Mouse (Mus musculus) erythroblast, adult 5-6 weeks (primary cell): ENCODE data around the gene Oit1. TPM values are rescaled to one million over a fixed set of nuclear protein-coding genes. Genes with fewer than 3 reads are reported as not detected.

Experiments used
- ATAC-seq: replicated peaks from 2 replicates; pipeline ENCODE4 v1.8.0; 2016; ENCODE audit warnings: moderate number of reproducible peaks, mild to moderate bottlenecking, moderate TSS enrichment, inconsistent platforms; ENCODE audit not compliant: poor library complexity, low FRiP score, severe bottlenecking
- total RNA-seq, 2 experiments: library from RNA; stranded (forward) in 1 of 2; stranded (reverse) in 1 of 2; fragments of 150-400 nt in 1 of 2; fragments of 200-764, 138-1000 nt in 1 of 2; gene quantifications; 2 replicates each; pipeline versions ENCODE4 v1.2.3 to v1.2.4; 2015 to 2017; ENCODE audit warnings: low replicate concordance in 2 of 2

The Oit1 gene
- total RNA-seq, 2 experiments from 2014 or later = not detected

DNA sequence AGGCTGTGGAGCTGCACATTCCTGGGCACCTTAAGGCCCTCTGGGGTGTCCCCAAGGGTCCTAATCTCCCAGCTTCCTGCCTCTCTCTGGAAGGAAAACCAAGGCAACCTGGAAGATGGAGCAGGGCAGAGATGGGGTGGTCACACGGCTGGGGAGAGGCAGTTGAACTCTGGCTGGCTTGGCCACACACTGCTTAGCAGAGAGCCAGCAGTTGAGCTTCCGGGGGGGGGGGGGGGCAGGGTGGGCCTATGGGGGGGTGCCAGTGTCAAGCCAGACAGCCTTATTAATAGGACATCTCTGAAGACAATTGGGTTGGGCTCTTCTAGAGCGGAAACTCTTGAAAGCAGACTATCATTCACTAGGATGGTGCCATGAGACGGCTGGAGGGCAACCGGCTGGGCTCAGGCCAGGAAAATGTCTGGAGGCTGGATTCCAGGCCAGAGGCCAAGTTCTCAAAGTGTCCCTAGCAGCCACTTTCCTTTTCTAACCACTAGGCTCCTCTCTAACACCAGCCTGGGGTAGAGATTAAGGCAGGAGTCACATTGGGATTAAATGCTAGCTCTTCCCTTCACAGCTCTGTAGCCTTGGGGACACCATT is 35.9 kb downstream of the Oit1 start:
- ATAC-seq = no peak

DNA sequence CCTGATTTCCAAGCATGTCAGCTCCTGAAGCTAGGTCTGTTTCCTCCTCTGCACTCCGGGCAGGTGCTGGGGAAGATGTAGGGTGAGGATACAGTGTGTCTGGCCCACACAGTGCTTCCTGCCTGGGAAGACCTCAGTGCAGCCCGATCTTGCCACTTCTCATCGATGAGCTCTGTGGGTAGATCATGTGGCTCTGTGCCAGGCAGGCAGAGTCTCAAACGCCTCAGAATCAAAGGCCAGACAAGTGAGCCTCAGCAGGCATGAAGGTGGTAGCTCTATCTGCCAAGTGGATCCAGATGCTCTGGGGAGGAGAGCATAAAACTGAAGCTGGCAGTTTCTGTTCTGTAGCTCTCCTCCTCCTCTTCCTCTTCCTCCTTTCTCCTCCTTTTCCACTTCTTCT is 38.3 kb downstream of the Oit1 start:
- no peak for ATAC-seq

DNA sequence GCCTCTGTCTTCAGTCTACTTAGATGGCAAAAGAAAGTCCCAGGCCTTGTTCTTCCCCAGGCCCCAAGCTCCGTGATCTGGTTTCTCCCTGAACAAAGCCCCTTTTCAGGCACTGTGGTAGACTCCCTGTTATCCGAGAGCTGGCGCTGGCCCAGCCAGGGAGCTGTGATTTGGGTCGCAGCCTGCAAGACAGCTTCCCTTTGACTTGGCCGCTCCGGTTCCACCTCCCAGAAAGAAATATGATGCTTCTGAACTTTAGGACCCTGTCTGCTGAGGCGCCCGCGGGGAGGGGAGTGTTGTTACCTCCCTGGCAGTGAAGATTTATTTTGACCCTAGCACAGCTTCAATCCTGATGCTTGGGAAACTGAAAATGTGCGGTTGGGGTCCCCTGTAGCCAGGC is 42.6 kb downstream of the Oit1 start:
- no peak for ATAC-seq

DNA sequence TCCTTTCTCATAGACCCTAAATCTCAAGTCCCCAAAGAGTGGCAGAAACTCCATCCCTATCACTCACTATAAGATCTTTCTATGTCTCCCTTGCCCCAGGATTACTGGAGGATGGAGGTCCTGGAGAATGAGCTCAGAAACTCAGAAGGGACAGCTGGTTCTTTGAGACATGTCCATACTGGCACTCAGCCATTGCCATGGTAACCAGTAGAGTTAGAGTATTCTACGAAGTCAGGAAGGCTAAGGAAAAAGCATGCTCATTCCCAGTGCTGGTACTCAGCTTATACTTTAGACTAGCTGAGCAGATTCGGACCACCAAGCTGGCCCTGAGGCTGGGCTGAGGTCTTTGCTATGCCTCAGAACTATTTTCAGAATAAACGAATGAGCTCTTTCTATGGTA is 44.0 kb downstream of the Oit1 start:
- no peak for ATAC-seq

DNA sequence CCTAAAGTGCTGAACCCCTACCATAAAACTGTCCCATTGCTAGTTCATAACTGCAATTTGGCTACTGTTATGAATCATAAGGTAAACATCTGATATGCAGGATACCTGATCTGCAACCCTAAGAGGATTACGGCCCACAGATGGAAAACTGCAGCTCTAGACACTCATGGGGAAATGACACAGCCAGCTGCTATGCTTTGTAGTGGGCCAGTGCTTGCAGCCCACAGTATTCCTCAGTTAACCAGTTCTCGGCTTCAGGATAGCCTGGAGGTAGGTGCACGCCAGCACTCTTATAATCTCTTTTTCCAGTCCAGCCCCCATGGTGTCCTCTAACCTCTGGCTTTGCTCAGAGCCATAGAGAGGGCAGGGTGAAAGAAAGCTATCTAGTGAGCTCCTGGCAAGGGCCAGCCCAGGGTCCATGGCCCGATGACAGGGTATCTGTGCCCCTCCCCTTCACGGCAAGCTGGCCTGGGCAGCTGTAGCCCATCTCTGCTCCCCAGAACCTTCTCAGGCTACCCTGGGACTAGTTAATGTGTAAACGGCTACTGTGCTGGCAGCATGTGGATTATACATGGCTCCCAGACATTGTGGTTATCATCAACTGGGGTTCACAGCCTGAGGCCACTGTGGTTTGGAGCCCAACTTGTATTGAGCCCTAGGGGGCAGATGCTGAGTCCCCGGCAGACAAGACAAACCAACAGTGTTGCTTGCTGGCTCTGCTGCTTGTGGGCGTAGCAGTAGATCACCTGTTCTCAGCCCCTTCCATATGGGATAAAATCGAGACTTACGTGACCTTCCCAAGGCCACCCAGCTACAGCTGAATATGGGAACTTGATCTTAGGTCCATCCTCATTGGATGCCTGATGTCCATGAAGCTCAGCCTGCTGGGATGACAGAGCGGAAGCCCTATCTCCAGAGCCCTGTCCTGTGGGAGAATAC is 46.0 kb downstream of the Oit1 start:
- no peak for ATAC-seq

DNA sequence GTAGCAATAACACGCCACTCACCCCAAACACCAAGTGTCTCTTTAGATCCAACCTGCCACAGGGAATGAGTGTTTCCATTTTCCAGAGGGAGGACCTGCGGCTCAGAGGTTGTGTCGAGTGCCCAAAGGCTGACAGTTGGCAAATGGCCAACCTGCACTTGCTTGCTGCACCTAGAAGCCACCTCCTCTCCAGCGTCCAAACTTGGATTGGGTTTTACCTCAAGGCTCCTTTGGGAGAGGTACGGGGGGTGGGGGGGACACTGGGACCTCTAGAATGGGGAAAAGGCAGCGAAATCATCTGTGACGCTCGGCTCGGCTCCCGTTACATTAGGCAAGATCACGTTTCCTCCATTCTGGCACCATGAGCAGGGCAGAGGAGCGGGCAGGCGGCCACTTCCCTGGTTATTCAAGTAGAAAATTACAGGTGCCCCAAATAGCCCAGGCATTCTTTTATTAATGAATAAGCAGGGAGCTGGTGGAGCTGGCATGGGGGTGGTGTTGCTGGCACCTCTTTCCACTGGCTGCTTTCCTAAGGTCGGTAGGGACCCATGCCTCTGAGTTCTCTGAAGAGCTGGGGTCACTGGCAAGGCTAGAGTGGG is 47.1 kb downstream of the Oit1 start:
- no peak for ATAC-seq

DNA sequence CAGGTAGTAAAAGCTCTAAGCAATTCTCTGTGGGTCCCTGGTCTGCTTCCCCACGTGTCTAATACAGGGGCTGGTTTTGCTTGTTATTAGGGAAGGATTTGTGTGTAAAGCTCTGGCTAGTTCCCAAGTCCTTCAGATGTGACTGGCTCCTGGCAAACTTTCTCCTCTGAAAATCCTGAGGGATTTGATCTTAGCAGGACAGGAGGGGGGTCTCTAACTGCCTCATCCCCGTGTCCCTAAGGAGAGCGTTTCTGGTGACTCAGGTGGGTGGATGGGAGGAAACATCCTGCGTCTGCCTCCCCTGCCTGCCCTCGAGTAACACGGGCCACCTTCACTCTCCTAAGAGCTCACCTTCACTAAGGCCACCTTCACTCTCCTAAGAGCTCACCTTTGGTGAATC is 48.2 kb downstream of the Oit1 start:
- no peak for ATAC-seq

DNA sequence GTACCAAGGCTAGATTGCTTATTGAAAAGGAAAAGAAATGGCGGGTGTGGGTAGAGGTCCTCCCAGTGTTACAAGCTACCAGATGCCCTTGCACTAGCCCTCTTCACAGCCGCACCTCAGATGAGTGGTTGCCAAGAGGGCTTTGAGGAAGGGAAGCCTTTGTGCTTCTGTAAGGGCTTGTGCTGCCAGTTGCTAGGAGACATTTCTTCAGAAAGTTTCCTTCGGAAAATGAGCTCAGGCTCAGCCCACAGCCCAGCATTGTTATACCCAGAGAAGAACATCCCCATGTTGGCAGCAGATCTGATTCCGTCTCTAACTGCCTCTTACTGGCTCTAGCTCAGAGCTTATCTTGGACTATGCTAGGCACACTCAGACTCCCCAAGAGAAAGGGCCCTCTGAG is 49.0 kb downstream of the Oit1 start:
- no peak for ATAC-seq

DNA sequence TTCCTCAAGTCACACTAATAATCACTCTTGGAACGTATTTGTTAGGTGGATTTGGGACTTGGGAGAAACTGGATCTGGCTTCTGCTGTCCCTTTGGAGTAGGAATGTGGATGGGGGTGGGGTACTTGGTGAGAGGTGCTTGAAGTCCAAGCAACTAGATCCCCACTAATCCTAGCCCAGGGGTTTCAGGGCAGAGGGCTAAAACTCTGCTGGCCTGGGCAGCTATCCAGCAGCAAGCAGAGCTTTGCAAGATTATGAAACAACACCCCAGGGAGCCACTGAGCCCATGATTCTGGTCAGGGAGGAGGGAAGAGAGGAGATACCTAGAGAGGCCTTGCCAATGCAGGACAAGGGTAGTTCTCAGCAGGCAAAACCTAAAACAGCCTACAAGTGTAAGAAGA is 51.2 kb downstream of the Oit1 start:
- no peak for ATAC-seq

DNA sequence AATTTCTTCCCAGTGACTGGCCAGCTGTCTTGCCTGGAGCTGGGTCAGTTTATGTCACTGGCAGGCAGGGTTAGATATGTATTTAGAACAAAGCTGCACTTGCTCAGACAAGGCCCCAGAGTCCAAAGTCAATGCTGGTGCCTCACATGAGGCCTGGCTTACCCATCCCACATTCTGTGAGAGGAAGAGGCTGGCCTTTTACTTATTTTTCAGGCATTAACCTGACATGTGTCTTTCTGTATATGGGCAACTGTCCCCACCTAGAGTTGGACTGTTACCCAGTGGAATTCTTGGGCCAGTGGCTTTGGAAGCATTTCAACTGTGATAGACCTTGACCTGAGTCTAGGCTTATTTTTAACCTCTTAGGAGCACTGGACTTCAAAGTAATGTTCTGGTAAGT is 51.6 kb downstream of the Oit1 start:
- ATAC-seq = no peak

DNA sequence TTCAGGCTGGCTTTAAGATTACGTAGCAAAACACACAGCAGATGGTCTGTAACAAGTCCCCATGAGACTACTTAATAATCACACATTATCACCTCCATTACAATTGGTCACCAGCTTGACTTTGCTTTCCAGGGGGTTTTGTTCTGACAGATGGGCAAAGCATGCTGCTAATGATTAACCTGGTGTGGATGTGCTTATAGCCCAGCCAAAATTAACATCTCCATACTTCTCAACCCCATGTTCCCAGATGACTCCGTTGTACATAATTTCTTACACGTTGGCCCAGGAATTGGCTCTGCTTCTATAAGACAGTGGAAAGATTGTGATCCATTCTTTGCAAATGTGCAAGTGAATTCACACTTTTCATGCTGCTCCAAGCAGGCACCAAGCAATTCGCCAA is 52.8 kb downstream of the Oit1 start:
- ATAC-seq = no peak

DNA sequence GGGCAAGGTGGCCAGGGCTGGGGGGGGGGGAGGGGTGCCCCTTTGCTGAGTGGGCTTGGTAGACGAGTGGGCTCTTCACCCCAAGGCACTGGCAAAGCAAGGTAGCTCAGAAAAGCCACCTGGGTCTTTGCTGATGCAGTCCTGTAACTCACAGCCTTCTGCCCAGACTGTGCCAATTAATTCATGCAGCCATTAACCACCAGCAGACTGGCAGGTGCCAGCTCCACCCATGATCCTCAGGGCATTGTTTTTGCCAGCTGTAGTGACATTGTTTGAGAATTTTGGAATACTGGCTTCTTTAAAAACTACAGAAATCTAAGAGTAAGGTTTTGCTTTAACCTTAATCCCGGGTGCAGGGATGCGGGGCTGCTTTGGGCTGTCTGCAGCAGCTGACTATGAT is 58.0 kb downstream of the Oit1 start:
- ATAC-seq = no peak

DNA sequence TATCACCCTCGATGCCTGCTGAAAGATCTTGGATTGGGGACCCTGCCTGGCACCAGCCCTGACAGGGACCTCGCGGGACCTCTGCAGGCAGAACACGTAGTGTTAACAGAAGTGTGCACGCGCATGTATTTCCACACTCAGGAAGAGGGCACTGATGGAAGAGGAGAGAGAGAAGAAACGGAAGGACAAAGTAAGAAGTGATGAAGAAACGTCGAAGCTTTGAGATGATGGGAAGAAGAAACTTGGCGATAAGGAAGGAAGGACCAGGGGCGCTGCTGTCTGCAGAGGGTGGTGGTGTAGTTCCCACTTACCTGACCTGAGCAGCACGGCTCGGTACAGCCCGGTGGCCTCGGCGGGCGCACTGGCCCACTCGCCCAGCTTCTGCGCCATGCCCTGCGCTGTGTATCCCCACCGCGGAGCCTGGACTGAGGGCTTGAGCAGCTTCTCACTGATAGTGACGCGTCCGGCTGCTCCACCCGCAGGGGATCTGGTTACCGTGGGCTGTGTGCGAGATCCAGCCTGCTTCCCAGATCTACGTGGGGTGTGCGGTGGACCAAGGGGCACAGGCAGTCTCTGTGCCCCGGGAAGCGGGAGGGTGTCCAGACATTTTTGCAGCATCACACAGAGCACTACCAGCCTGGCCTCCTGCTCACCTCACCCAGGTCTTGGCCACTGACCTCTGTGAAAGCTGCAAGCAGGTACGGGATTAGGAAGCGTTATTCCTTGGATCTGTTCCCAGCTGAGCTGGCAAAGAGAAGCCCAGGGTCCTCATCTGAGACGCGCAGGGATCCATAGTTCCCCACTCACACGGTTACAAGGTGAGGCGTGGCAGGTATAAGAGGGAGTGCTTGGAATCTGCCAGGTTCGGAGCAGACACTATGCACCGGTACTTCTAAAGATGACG is 61.1 kb downstream of the Oit1 start, which contains the start of gene Fam107a:
Fam107a (minus strand) TSS at position 830 of the 904 bp plus-strand sequence.
- no peak for ATAC-seq

DNA sequence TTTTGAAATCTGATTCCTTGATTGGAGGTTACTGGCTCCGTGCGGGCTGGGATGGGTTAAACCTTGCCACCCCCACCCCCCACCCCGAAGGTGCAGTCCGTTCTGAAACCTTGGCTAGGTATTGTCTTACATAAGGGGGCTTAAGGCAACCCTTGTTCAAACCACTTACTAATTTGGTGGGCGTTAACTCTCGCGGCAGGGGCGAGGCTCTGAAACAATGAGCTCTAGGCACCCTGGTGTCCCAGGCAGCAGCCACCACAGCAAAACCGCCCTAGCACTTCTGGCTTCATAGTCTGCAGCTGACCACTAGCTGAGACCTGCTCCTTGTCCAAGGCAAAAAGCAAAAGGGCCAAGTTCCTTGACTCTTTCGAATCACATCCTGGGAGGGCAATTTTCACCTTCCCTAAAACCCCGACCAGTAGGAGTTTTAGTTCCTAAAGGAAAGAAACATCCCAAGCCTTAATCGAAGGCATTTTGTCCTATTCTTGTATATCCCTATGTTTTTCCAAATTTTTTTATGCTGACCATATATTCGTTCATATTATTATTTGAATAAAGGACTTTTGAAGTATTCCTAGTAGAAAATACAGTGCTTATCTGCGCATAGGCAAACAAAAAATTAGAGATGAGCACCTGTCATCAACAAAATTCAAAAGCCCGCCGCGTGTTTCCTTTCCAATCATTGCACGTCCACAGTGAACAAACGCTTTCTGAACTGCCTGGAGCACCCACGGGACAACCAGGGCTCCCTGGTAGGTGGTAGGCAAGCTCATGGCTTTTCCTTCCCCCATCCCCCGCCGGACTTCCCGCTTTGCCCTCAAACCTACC is 62.0 kb downstream of the Oit1 start:
- ATAC-seq = no peak

DNA sequence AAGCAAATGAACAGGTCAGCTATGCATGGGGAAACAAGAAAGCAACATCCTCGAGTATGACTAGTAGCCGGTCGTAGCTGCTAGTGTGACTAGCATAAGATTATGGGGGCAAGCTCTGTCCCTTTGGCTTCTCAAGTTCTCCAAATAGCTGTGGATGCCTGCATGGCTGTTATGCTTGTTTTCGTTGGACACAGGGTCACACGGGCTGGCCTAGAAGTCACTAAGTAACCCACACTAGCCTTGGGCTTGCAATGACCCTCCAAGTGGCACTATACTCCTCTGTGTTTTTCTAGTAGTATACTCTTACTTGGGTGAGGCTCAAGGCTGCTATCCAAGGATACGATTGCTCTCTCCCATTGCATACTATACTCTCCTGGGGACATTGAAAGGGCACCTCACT is 63.4 kb downstream of the Oit1 start:
- ATAC-seq = no peak

DNA sequence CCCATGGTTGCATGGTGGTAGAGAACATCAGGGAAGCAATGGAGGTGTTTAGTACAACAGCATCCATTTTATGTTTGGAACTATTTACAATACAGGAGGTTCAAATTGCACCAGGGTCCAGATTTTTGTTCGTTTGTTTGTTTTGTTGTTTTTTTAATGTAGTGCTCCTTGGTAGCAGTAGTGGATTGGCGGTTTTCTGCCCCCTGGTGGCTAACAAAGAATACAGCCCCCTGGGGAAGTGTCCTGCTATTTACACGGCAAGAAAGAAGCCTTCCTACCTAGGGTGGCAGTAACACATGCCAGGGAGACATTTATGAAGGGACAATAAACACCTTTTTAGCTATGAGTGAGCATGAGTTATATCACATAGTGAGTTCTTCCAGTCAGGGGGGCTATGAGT is 64.0 kb downstream of the Oit1 start:
- ATAC-seq = no peak

DNA sequence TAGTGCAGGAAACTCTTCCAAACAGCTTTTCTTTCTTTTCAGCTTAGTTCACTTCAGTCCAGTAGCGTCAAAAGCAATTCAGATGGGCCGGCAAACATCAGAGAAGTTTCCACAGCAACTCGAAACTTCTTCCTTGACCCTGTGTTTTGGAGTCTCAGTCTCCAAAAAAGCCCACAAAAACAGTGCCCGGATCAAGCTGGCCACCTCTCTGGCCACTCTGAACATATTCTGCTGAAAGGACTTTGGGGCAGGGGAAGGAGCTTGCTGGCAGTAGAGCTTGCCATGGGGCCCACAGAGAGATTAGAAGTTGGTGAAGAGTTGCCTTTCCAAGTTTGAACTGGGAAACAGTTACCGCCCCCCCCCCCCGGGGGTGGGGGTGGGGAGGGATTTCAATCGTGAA is 64.7 kb downstream of the Oit1 start:
- ATAC-seq = no peak

DNA sequence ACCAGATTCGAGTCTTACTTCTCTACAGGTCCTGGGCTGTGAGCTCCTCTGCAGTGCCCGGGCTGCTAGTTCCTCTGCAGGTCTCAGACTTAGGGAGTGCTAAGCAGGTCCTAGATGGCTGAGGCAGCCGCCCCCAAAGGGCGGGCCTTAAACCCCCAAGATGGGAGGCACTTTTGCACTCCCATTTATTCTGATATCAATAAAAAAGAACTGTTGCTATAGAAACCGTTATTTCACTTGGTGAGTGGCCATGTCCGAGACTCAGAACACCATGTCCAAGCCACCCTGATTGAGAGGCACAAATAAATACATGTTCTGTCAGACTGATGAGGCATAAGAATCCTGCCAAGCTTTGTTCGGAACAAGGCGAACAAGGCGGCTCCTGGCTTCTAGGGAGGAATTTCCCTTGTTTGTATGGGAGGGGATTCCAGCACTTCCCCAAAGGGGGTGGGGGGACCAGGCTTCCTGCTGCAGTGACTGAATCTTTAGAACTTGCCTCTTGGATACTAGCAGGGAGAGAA is 68.9 kb downstream of the Oit1 start:
- no peak for ATAC-seq

DNA sequence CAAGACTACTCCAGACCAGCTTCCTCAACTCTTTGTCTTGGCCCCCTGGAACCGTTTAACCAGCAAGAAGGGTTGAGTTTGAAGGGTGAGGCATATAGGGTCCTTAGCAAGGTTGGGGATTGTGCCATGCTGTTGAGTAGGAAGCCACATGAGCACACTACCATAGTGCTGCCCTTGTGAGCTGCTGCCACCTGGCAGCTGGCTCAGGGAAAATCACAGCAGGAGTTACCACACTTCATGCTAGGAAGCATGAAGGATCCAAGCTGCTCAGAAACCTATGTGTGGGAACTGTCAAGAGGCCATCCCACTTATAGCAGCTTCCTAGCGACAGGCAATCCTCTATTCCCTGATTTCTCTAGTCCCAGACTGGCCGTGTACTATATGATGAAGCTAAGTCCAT is 69.9 kb downstream of the Oit1 start:
- no peak for ATAC-seq
